Mouse (Mus musculus) heart, embryonic 11.5 days (tissue): ENCODE results near the gene Tspoap1. TPM values are rescaled to one million over a fixed set of nuclear protein-coding genes. Genes with fewer than 3 reads are reported as not detected.

ENCODE experiments used
- ATAC-seq: fragments of 200-750 bp; cut with Nextera tagmentation; replicated peaks from 2 replicates; pipeline ENCODE4 v1.8.0; 2017; ENCODE audit warnings: moderate library complexity; ENCODE audit not compliant: insufficient number of reproducible peaks, low FRiP score, low TSS enrichment
- H3K27ac ChIP-seq: fragments of 300-500 bp; sonication (generic); 2 replicates; pipeline ENCODE4 v1.5.1; 2014; ENCODE audit warnings: mild to moderate bottlenecking, low read depth, low read length
- H3K27me3 ChIP-seq: fragments of 300-500 bp; sonication (generic); 2 replicates; pipeline ENCODE4 v1.6.1; 2014; ENCODE audit warnings: mild to moderate bottlenecking, low read length, mixed read lengths; ENCODE audit not compliant: control insufficient read depth, insufficient read depth
- H3K36me3 ChIP-seq: fragments of 300-500 bp; sonication (generic); 2 replicates; pipeline ENCODE4 v1.6.1; 2014; ENCODE audit warnings: mild to moderate bottlenecking, low read length, moderate library complexity, mixed read lengths; ENCODE audit not compliant: control insufficient read depth, insufficient read depth
- H3K4me1 ChIP-seq: fragments of 300-500 bp; sonication (generic); 2 replicates; pipeline ENCODE4 v1.6.1; 2014; ENCODE audit warnings: low read length; ENCODE audit not compliant: control insufficient read depth, insufficient read depth
- H3K4me2 ChIP-seq: fragments of 300-500 bp; sonication (generic); 2 replicates; pipeline ENCODE4 v1.6.1; 2014; ENCODE audit warnings: mild to moderate bottlenecking, moderate library complexity
- H3K4me3 ChIP-seq: fragments of 300-500 bp; sonication (generic); 2 replicates; pipeline ENCODE4 v1.5.1; 2014; ENCODE audit warnings: low read depth, low read length
- H3K9ac ChIP-seq: fragments of 300-500 bp; sonication (generic); 2 replicates; pipeline ENCODE4 v1.6.1; 2014; ENCODE audit warnings: mild to moderate bottlenecking, low read depth, low read length, moderate library complexity
- H3K9me3 ChIP-seq: fragments of 300-500 bp; sonication (generic); replicated peaks from 2 replicates; pipeline ENCODE4 v1.6.1; 2016; ENCODE audit warnings: low read length; ENCODE audit not compliant: control insufficient read depth
- WGBS: fragments of 180-500 bp; shearing (Covaris S2); extraction: QIAGEN DNeasy Blood & Tissue Kit; methylation state at CpG from one replicate; pipeline ENCODE4 v1.1.7; 2014; ENCODE audit not compliant: insufficient replicate concordance; 5-methylcytosine and 5-hydroxymethylcytosine counted together
- polyA plus RNA-seq: library from polyadenylated mRNA; unstranded; fragments of >200 nt; fragmentation: Nextera tagmentation; extraction: Ambion mirVana; gene quantifications from 2 replicates; pipeline ENCODE4 v1.2.1, GENCODE M21; 2014

Tspoap1 gene
- polyA plus RNA-seq, 1 experiment from 2014 or later, result 0.72 TPM

- 2% methylated on average over 31 of the region's 31 CpGs for WGBS
- peak; percentile 81; the same call in 1 of the 2 replicates for ATAC-seq
- H3K27ac ChIP-seq, result peak overlapping the region; percentile 82
Observed at GRCm38 (mm10) chr11:87736647-87737134, 23.6 kb upstream of the Tspoap1 start.

GRCm38 (mm10) chr11:87737175-87737740, 23.1 kb upstream of the Tspoap1 start, which contains the start of gene Supt4a:
Gene Supt4a, plus strand, starts transcription at chr11:87737552.
- H3K27ac ChIP-seq, result peak within 1 kb of the TSS; percentile 82
- peak within 1 kb of the TSS; percentile 83 for H3K4me3 ChIP-seq
- peak within 1 kb of the TSS; percentile 84 for H3K9ac ChIP-seq
- H3K4me2 ChIP-seq, result peak within 1 kb of the TSS; percentile 77
- peaks cover 11% of the 10 kb centered on the region; the same call in 1 of the 2 replicates for H3K4me1 ChIP-seq
- no peaks in the 10 kb centered on the region for H3K27me3 ChIP-seq
- H3K9me3 ChIP-seq, result no peaks in the 10 kb centered on the region
- ATAC-seq, result peak; percentile 88
- under 1% methylated on average over 56 of the region's 57 CpGs for WGBS
- 0 out of 2 replicates have a peak, but pooled peaks cover 2% of the 10 kb centered on the region for H3K36me3 ChIP-seq

More at GRCm38 (mm10) chr11:87736647-87737134, 23.6 kb upstream of the Tspoap1 start:
- Histone ChIP-seq H3K4me1 (peaks cover 11% of the 10 kb centered on the region; the same call in 1 of the 2 replicates), H3K4me2 (peak overlapping the region; percentile 77), H3K9me3 (no peaks in the 10 kb centered on the region), H3K9ac (peak overlapping the region; percentile 80), H3K4me3 (peak overlapping the region; percentile 83), H3K36me3 (0 out of 2 replicates have a peak, but pooled peaks cover 2% of the 10 kb centered on the region), H3K27me3 (no peaks in the 10 kb centered on the region)

GRCm38 (mm10) chr11:87743691-87744090, 16.6 kb upstream of the Tspoap1 start:
- ATAC-seq, result no peak
- H3K27me3 ChIP-seq, result no peaks in the 10 kb centered on the region
- no peak overlapping the region for H3K9ac ChIP-seq
- H3K4me2 ChIP-seq, result no peak overlapping the region
- WGBS, result 88% methylated on average over 3 of the region's 3 CpGs
- no peaks in the 10 kb centered on the region for H3K4me1 ChIP-seq
- H3K27ac ChIP-seq, result no peak overlapping the region
- no peak overlapping the region for H3K4me3 ChIP-seq
- H3K36me3 ChIP-seq, result peaks cover 9% of the 10 kb centered on the region; the same call in 1 of the 2 replicates
- H3K9me3 ChIP-seq, result no peaks in the 10 kb centered on the region

GRCm38 (mm10) chr11:87744964-87745363, 15.4 kb upstream of the Tspoap1 start:
- Histone ChIP-seq H3K9me3 (no peaks in the 10 kb centered on the region), H3K4me2 (no peak overlapping the region), H3K4me1 (no peaks in the 10 kb centered on the region), H3K27ac (no peak overlapping the region), H3K4me3 (no peak overlapping the region), H3K27me3 (no peaks in the 10 kb centered on the region), H3K36me3 (peaks cover 7% of the 10 kb centered on the region; the same call in 1 of the 2 replicates), H3K9ac (no peak overlapping the region)
- no peak for ATAC-seq
- 74% methylated on average over 4 of the region's 4 CpGs for WGBS

- no peaks in the 10 kb centered on the region for H3K9me3 ChIP-seq
- WGBS, result 76% methylated on average over 9 of the region's 9 CpGs
- no peak overlapping the region for H3K4me2 ChIP-seq
- H3K27me3 ChIP-seq, result no peaks in the 10 kb centered on the region
- no peak overlapping the region for H3K27ac ChIP-seq
- H3K4me1 ChIP-seq, result no peaks in the 10 kb centered on the region; the same call in 1 of the 2 replicates
- H3K9ac ChIP-seq, result no peak overlapping the region
- no peak for ATAC-seq
- peaks cover 7% of the 10 kb centered on the region; the same call in 1 of the 2 replicates for H3K36me3 ChIP-seq
- H3K4me3 ChIP-seq, result no peak overlapping the region
Observed at GRCm38 (mm10) chr11:87745632-87746555, 14.4 kb upstream of the Tspoap1 start.

GRCm38 (mm10) chr11:87747312-87747711, 13.0 kb upstream of the Tspoap1 start:
- Histone ChIP-seq H3K4me3 (no peak overlapping the region), H3K27me3 (no peaks in the 10 kb centered on the region), H3K36me3 (peaks cover 7% of the 10 kb centered on the region; the same call in 1 of the 2 replicates), H3K9me3 (no peaks in the 10 kb centered on the region), H3K4me1 (no peaks in the 10 kb centered on the region; the same call in 1 of the 2 replicates), H3K9ac (no peak overlapping the region), H3K27ac (no peak overlapping the region), H3K4me2 (no peak overlapping the region)
- 91% methylated on average over 4 of the region's 5 CpGs for WGBS
- no peak for ATAC-seq

- Histone ChIP-seq H3K27me3 (no peaks in the 10 kb centered on the region), H3K27ac (peak overlapping the region; percentile 80; the same call in 1 of the 2 replicates)
- 88% methylated on average over 7 of the region's 7 CpGs for WGBS
Observed at GRCm38 (mm10) chr11:87747716-87748115, 12.6 kb upstream of the Tspoap1 start.

More at GRCm38 (mm10) chr11:87747716-87748115, 12.6 kb upstream of the Tspoap1 start:
- Histone ChIP-seq H3K9me3 (no peaks in the 10 kb centered on the region), H3K9ac (no peak overlapping the region), H3K4me3 (no peak overlapping the region), H3K4me1 (no peaks in the 10 kb centered on the region; the same call in 1 of the 2 replicates), H3K36me3 (peaks cover 7% of the 10 kb centered on the region; the same call in 1 of the 2 replicates), H3K4me2 (no peak overlapping the region)
- no peak for ATAC-seq
